Mouse (Mus musculus) spleen, adult 12 weeks (tissue): ENCODE data around the gene Mcub.

Source experiments
- DNase-seq: peaks from one replicate; pipeline ENCODE4 v3.0.0; 2022; ENCODE audit warnings: low spot score

The Mcub gene

DNA sequence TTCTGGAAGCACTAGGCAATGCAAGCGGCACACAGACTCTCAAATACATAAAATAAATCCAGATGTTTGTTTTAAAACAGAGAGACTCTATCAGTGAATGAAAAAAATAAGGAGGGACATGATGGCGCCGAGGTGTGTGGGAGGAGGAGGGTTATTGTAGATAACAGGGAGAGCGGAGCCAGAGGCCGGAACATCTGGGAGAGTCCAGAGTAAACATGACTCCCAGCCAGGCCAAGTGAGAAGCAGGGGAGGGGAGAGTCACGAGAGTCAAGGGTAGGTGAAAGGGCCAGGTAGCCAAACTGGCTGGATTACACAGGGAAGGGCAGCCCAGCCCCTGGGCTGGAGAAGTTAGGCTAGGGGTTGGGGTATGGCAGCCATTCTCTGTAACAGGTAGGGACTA lies 73.4 kb downstream of the Mcub start:
- no peak for DNase-seq

DNA sequence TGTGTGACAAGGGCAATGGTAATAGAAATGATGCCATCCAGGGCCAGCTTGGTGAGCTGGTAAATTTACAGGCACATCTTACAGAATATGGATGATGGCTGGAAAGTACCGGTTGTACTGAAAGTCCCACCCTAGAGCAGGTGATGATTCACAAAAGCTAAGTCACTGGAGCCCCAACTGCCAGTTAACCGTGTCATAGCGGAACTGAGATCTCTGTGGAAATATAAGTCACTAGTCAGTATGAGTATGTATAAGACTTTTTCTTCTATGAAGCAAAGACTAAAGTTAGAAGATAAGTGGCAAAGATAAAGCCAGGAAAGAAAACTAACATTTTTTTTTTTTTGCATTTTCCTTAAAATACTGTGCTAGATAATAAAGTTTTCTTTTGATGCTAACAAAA lies 76.9 kb downstream of the Mcub start:
- no peak for DNase-seq

DNA sequence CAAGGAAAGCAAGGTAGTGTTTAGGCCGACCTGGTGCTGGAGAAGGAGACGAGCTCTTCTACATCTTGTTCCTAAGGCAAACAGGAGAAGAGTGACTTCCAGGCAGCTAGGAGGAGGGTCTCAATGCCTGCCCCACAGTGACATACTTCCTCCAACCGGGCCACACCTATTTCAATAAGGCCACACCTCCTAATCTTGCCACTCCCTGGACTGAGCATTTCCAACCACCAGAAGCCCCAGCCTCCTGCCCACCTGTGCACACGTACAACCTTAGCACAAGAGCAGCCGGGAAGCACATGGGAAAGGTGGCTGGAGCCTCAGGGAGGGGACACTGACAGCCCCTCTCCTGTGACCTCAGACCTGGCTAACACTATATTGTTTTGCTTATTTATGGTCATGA lies 78.0 kb downstream of the Mcub start:
- no peak for DNase-seq

DNA sequence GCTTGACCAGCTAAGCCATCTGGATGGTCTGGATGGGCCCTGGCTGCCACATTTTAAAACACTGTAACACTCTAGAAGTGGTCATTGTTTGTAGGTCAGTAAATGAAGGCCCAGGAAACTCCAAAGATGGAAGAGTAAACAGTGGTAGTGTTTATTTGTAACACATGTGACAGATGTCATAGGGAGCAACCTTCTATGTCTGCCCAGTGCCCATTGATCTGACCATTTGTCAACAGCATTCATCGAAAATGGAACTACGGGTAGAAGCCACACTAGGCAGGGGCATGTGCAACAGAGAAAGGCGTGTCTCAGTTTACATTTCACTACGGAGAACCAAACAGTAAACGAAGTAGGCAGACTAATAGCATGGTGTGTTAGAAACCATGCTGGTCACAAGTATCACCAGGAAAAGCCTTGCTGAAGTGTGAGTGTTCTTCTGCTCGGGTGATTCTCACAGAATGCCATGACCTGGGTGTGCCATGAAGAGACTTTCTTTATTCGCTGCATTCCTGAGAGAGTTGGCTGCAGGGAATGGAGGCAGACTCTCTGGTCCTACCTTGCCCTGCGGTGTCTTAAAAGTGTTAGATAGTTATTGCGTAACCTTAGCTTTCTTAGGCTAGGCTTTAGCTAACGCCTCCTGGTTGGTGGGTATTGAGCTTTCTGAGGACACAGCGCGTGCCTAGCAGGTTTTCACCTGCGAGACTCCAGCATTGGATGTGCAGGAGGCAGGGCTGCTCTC lies 82.1 kb downstream of the Mcub start:
- DNase-seq, result no peak

DNA sequence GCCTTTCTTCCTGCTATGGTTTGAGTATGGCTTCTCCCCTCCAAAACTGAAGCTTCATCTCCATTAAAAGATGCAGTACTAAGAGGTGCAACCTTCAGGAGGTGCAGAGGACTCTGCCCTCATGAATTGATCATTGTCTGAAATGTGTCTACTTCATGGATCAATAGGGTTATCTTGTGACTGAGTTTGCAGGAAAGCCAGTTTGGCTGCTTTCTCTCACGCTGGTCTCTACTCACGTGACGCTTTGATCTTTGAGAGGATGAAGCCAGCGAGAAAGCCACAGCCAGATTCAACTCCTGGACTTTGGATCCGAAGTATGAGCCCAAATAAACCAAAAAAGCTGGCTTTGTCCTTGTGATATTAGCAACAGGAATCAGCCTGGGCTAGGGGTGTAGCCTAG lies 83.6 kb downstream of the Mcub start:
- no peak for DNase-seq

GRCm38 (mm10) chr3:129885577-129885976 lies 84.4 kb downstream of the Mcub start:
- no peak for DNase-seq

- peak; percentile 35 for DNase-seq
Observed at GRCm38 (mm10) chr3:129880925-129881593, 88.9 kb downstream of the Mcub start.

- no peak for DNase-seq
Observed at GRCm38 (mm10) chr3:129879913-129880312, 90.1 kb downstream of the Mcub start.

DNA sequence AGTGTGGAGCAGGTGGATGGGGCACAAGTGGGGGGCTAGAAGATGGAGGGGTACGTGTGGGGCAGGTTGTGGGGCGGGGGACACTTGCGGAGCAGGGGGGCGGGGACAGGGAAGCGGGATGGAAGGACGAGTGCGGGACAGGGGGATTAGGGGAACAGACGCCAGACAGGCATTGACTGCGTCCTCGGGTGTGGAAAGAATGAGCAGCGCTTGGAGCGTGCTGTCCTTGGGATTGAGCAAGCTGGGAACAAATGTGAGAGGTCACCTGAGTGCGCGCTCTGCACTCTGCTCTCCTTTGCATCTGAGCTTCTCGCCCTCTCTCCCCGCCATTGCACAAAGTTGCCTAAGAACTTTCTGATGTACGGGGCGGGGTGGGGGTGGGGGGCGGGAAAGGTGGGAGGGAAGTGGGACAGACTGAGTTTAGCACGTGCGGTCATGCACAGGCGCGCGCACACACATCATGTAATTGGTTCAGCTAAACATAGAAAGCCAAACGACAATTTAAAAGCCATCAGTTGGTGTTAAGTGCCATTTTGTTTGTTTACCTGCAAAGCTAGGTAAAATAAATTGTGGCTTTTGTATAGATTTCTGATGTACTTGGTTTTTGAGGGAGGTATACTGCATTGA lies 90.8 kb downstream of the Mcub start:
- no peak for DNase-seq

GRCm38 (mm10) chr3:129878405-129879021 lies 91.5 kb downstream of the Mcub start, which contains the start of gene Pla2g12a:
Gene Pla2g12a (plus strand): TSS chr3:129878606.
- peak; percentile 80 for DNase-seq

DNA sequence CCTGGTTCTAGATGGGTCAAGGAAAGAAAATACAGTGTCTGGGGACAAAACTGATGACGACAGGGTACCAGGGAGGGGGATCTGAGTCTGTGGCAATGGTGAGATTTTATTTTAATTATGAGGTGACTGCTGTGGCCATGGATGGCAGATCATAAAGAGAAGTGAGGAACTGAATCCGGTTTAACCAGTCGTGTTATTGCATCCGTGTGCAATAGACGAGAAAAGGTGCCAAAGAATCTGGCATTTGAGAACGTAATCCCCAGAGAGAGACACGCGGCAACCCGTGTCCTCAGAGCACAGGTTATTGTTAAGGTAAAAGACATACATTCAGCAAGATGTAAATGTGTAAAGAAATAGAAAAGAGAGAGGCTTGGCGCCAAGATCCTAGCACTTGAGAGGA lies 92.7 kb downstream of the Mcub start:
- no peak for DNase-seq
